Mouse (Mus musculus) MEL (cell line): ENCODE data around the gene Krt33b.

Source experiments
- CTCF ChIP-seq, 3 experiments: IDR thresholded peaks in 2 of 3; conservative IDR thresholded peaks in 1 of 3; 2 replicates each; pipeline ENCODE4 v1.5.1; 2011 to 2012; ENCODE audit warnings: low read length in 3 of 3, low read depth in 2 of 3, mild to moderate bottlenecking in 2 of 3, improper control_type of control experiment in 1 of 3, inconsistent platforms in 1 of 3, mixed read lengths in 1 of 3, moderate library complexity in 1 of 3; ENCODE audit not compliant: control insufficient read depth in 1 of 3, insufficient read depth in 1 of 3, poor library complexity in 1 of 3, severe bottlenecking in 1 of 3
- MYC ChIP-seq: IDR thresholded peaks from 2 replicates; pipeline ENCODE4 v1.6.1; 2011; ENCODE audit warnings: low read depth, mild to moderate bottlenecking, low read length, improper control_type of control experiment, moderate library complexity
- SMC3 ChIP-seq: IDR thresholded peaks from 2 replicates; pipeline ENCODE4 v1.6.1; 2011; ENCODE audit warnings: low read depth, low read length, improper control_type of control experiment

GRCm38 (mm10) chr11:100058875-100059274 is 29.2 kb upstream of the Krt33b start:
- TF ChIP-seq MYC, result no peak
- no peak for TF ChIP-seq CTCF (IDR thresholded peaks at IDR 0.05 in 2 of 3, conservative IDR thresholded peaks at IDR 0.05 in 1 of 3; ENCODE audit: control insufficient read depth in 1 of 3, insufficient read depth in 1 of 3, low read depth in 2 of 3, low read length in 3 of 3, poor library complexity in 1 of 3, severe bottlenecking in 1 of 3)
- TF ChIP-seq SMC3, result no peak
